Mouse (Mus musculus) adrenal gland, adult (tissue): ENCODE results near the gene Ddx5.
"Not testable (repeated sequence)": the region's sequence is repeated elsewhere in the genome, so short reads cannot be mapped to it uniquely, and the experiment has no call there.

Experiments
- DNase-seq, 2 experiments: peaks; one replicate each; pipeline ENCODE4 v3.0.0; 2022 to 2023; ENCODE audit warnings: low spot score in 1 of 2; ENCODE audit not compliant: inconsistent age in 2 of 2

The Ddx5 gene

GRCm38 (mm10) chr11:106793846-106794245, 4.9 kb upstream of the Ddx5 start:
- no peak for DNase-seq

GRCm38 (mm10) chr11:106789649-106790048, 664 bp upstream of the Ddx5 start:
- peak; percentile 26 to 70 for DNase-seq

GRCm38 (mm10) chr11:106788026-106788774, 785 bp downstream of the Ddx5 start:
- DNase-seq: peak; percentile 99 to 100

GRCm38 (mm10) chr11:106787131-106788025, 1.6 kb downstream of the Ddx5 start:
- DNase-seq: peak; percentile 94 to 98

GRCm38 (mm10) chr11:106785043-106785442, 3.9 kb downstream of the Ddx5 start:
- DNase-seq: no peak

GRCm38 (mm10) chr11:106784476-106784875, 4.5 kb downstream of the Ddx5 start:
- no peak for DNase-seq

GRCm38 (mm10) chr11:106782841-106783764, 5.9 kb downstream of the Ddx5 start:
- DNase-seq: no peak

GRCm38 (mm10) chr11:106782271-106782670, 6.7 kb downstream of the Ddx5 start:
- DNase-seq: not testable (repeated sequence)

GRCm38 (mm10) chr11:106780590-106781220, 8.3 kb downstream of the Ddx5 start:
- peak in 1 of 2 experiments; percentile 55 for DNase-seq

- peak in 1 of 2 experiments; percentile 70 for DNase-seq
Observed at GRCm38 (mm10) chr11:106780089-106780425, 8.9 kb downstream of the Ddx5 start.

GRCm38 (mm10) chr11:106779388-106780088, 9.4 kb downstream of the Ddx5 start, which contains the start of gene Polg2:
Gene Polg2 (minus strand): TSS chr11:106779537.
- DNase-seq: peak; percentile 95 to 98

GRCm38 (mm10) chr11:106778589-106779387, 10.2 kb downstream of the Ddx5 start:
- no peak for DNase-seq

GRCm38 (mm10) chr11:106778132-106778531, 10.9 kb downstream of the Ddx5 start:
- no peak for DNase-seq

- no peak for DNase-seq
Observed at GRCm38 (mm10) chr11:106777395-106777794, 11.6 kb downstream of the Ddx5 start.

GRCm38 (mm10) chr11:106776960-106777359, 12.0 kb downstream of the Ddx5 start:
- no peak for DNase-seq

- no peak for DNase-seq
Observed at GRCm38 (mm10) chr11:106773061-106773460, 15.9 kb downstream of the Ddx5 start.

GRCm38 (mm10) chr11:106770195-106770974, 18.6 kb downstream of the Ddx5 start:
- DNase-seq: no peak

- no peak for DNase-seq
Observed at GRCm38 (mm10) chr11:106767516-106767915, 21.5 kb downstream of the Ddx5 start.
